Mouse (Mus musculus) brain, embryonic 14.5 days (tissue): ENCODE data around the gene Ovca2.

Source experiments
- CTCF ChIP-seq: fragments of 200-500 bp; IDR thresholded peaks from 2 replicates; pipeline ENCODE4 v1.5.1; 2012; ENCODE audit warnings: inconsistent platforms, mild to moderate bottlenecking, moderate library complexity, borderline replicate concordance; ENCODE audit not compliant: insufficient read depth, insufficient read length; ENCODE audit errors: extremely low read depth
- POLR2A ChIP-seq: fragments of 200-500 bp; IDR thresholded peaks from 2 replicates; pipeline ENCODE4 v1.6.1; 2012; ENCODE audit warnings: mild to moderate bottlenecking, inconsistent platforms, borderline replicate concordance; ENCODE audit not compliant: poor library complexity, insufficient read depth, insufficient read length, severe bottlenecking; ENCODE audit errors: extremely low read depth

GRCm38 (mm10) chr11:75198792-75199191, 20.2 kb upstream of the Ovca2 start:
- TF ChIP-seq CTCF, result no peak
- TF ChIP-seq POLR2A, result no peak
